Mouse (Mus musculus): Measurements from ENCODE around the gene Magi2.
"Not testable (repeated sequence)": the region's sequence is repeated elsewhere in the genome, so short reads cannot be mapped to it uniquely, and the experiment has no call there.

The Magi2 gene

DNA sequence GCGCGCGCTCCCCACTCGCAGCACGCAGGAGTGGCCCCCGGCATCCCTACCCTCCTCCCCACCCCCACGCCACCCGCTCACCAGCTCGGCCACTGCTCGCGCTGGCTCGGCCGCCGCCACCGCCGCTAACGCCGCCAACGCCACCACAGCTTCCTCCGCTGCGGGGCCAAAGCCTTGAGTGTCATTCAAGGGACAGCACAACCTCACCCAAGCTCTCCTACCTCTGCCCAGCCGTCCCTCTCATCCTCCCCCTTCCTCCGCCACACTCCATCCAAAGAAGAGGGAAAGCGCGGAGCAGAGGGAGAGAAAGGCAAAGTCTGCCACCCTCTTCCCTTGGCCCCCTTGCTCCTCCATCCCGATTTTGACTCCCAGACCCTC, at the start of gene Magi2:
Magi2 (plus strand) TSS at position 171 of the 378 bp plus-strand sequence.
- no peak for DNase-seq (ENCODE audit: low read depth, low spot score)

DNA sequence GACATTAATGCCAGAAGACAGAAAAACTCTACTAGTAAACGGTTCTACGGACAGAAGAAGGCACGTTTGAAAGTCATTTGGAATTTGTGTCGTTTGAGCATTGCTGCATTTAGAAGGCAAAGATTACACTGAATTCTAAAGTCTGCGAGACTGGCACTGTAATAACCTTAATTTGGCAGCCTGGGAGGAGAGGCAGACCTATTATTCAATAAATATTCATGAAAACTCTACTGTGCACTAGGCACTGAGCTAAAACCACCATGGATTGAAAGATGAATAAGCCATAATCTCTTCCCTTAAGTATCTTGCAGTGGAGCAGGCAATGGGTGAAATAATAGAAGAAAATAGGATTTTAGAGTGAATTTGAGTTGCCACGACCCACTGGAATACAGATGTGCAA, 48.2 kb upstream of the Magi2 start:
- no peak for DNase-seq (ENCODE audit: low read depth, low spot score)

DNA sequence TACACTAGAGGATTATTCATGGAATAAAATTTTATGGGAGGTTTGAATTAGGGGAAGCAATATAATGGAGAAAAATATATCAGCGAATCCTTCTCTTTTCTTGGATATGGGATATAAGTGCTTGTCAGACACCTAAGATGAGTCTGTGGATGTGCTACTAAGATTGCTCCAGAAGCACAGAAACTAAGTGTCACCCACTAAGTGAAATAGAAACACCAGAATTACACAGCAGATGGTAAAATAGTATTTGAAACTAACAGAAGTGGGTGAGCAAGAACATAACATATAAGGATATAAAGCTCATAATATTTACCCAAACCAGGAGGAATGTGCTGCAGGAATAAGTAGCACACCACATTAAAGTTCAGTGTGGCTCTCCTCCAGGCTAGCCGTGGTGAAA, 40.7 kb upstream of the Magi2 start:
- DNase-seq (ENCODE audit: low read depth, low spot score), result no peak

DNA sequence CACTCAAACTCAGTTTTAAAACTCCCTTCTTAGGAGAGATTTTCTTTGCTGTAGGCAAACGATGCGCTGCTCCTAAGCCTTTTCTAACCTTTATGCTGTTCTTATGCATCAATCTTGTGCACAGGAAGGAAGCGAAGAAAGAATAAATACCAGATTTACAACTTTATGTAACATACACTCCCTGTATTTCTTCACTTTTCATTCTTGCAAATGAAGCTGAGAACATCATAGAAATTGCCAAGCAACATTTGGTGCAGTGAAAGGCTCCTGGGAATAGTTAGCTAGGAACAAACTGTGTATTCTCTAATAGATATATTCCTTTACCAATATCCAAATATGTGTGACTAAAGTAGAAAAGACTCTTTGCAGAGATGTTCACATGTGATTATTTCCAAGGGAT, 15.2 kb upstream of the Magi2 start:
- no peak for DNase-seq (ENCODE audit: low read depth, low spot score)

DNA sequence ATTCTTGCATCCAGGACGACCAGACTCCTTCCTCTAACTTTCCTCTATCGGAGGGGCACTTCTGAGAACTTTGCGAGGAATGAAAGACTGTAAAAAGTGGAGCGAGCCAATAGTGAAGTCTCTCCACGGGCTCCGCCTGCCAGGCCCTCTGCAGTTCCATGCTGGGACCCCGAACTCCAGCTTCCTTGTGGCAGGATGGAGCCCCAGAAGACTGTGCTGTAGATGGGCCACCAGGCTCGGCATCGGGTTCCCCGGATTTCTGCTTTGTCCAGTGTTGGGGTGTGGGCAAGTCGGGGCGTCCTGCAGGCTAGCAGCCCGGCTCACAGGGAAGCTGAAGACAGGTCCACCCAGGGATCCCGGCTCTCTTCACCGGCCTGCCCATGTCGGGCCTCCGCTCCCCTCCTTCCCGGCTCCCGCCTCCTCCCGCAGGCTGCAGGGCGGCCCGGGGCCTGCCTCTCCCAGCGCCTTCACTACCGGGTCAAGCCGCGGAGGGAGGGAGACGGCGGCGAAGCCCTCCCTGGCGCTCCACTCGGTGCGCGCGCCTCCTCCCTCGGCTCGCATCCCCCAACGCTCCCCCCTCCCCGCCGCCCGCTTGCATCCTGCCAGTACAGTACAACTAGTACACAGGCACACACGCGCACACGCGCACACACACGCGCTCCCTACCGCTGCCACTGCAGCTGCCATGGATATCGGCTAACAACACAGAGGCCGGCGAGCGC, 531 bp upstream of the Magi2 start:
- DNase-seq (ENCODE audit: low read depth, low spot score), result no peak

DNA sequence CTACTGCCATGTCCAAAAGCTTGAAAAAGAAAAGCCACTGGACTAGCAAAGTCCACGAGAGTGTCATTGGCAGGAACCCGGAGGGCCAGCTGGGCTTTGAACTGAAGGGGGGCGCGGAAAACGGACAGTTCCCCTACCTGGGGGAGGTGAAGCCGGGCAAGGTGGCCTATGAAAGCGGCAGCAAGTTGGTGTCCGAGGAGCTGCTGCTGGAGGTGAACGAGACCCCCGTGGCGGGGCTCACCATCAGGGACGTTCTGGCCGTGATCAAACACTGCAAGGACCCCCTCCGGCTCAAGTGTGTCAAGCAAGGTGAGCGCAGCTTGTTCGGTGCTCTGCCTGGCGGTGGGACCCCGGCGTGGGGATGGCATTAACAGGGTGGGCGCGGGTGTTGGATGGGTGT, 445 bp downstream of the Magi2 start:
- no peak for DNase-seq (ENCODE audit: low read depth, low spot score)

DNA sequence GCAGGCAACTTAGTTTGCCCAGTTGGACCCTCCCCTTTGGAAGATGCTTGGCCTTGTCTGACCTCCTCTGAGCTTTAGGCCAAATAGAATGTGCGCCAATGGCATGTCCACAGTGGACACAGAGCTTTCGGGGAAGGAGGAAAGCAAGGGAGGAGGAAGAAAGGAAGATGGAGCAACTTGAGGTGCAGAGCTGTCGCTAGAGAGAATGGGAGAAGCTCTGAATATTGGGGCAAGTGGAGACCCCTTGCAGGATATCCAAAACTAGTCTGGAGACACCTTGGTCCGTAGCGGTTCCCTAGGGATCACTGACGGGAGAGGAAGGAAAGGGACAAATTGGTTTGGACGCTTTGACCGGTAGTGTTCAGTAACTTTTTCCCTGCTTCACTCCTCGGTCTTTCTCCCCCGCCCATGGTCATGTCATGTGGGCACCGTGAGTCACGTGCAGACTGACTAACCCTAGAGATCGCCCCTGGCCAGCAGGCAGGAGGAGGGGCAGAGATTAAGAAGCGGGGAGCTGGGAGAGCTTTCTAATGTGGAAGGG, 1.0 kb downstream of the Magi2 start:
- no peak for DNase-seq (ENCODE audit: low read depth, low spot score)

DNA sequence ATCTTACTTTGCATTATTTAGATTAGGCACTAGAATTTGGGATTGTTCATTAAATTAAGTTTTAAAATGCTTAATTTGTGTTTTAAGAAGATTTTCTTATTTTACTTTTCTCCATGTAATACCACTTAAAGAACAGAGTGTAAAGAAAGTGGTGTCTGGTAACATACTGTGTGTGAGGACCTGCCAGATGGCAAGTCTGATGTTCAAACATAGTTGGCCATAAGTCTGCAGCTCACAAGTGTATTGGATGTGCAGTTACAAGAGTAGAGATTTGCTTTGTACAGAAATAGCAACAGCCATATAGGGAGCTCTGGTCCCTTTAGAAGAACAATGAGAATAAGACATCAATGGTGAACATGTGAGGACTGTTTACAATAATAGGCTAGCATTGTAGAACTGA, 15.0 kb downstream of the Magi2 start:
- DNase-seq (ENCODE audit: low read depth, low spot score), result no peak

DNA sequence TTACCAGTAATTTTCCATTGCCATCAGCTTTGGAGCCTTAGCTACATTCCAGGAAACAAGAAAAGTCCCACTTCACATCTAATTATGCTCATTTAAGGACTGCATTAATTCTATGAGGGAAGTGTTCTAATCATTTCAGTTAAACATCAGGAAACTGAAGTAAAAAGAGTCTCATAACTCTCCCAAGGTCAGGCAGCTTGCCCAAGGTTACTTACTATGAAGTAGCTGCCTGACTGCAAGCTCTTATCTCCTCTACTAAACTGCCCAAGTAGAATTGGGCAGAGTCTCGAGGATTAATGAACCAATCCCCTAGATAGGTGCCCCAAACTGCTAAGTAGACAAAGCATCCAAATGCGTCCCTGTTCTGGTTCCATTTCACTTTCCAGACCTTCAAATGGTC, 19.6 kb downstream of the Magi2 start:
- no peak for DNase-seq (ENCODE audit: low read depth, low spot score)

DNA sequence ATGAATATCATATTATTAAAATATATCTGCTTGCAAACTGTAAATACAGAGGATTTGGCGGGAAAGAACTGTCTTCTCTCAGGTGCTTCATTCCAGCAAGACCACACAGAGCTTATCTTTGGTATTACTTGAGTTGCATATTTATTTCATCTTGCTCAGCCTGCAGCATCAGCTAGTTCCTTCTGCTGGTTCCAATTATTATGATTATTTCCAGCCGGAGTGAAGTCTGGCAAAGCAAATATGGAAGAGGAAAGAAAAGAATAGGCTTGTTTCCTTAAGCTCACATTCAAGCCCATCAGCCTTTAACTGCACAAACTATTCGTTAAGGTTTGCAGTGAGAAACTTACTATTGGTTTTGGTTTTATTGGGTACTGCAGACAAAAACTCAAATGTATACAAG, 20.4 kb downstream of the Magi2 start:
- DNase-seq (ENCODE audit: low read depth, low spot score), result no peak

DNA sequence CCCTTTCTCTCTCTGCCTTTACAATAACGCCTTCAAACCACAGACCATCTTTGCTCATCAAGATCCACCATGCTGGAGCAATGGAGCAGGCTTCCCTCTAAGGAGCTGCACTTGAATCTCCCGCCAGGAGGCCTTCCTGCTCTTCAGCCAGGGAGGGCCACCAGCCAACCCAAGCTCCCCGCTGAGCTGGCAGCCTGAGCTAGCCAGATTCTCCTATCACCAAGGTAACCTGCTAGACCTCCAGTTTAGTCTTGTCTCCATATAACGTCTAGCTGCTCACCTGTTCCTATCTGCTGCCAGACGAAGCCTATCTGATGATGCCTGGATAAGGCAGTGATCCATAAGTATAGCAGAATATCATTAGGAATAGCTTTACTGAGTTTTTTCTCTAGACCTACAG, 36.0 kb downstream of the Magi2 start:
- DNase-seq (ENCODE audit: low read depth, low spot score), result no peak

DNA sequence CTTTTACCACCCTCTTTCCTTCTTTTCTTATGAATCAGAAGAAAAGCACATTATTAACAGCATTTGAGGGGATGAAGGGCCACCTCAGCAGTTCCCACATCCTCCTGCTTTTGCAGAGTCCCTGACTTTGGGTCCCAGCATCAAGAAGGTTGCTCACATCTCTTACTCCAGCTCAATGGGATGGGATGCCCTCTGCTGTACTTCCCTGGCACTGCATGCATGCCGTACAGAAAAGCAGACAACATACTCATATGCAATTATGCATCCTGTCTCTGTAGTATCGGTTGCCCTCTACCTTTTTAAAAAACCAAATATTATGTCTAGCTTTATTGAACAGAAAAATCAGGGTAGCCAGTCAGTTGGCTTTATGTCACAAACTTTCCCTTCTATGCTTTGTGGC, 37.8 kb downstream of the Magi2 start:
- DNase-seq (ENCODE audit: low read depth, low spot score), result no peak

DNA sequence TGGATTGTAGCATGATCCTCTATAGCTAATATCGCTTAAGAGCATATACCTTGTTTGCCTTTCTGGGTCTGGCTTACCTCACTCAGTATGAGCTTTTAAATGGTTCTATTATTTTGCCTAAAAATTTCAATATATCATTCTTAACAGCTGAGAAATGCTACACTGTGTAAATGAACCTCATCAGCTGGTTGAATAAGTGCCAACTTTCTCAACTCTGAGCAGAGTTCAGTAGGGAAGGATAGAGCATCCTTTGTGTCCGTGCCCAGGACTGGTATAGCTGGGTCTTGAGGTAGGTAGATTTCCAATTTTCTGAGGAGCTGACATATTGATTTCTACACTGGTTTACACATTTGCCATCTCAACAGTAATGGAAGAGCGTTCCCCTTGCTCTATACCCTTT, 65.7 kb downstream of the Magi2 start:
- no peak for DNase-seq (ENCODE audit: low read depth, low spot score)

DNA sequence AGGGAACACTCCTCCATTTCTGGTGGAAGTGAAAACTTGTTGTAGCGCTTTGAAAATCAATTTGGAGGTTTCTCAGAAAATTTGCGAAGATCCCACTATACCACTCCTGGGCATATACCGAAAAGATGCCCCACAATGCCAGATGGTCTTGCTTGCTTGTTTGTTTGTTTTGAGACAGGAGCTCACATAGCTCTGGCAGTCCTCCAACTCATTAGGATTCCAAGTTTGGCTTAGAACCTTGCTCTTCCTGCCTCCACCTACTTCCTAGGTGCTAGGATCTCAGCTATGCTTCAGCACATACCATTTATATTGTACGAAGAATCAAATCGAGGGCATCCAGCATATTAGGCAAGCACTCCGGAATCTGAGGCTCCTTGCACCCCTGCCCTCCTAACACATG, 79.8 kb downstream of the Magi2 start:
- no peak for DNase-seq (ENCODE audit: low read depth, low spot score)

DNA sequence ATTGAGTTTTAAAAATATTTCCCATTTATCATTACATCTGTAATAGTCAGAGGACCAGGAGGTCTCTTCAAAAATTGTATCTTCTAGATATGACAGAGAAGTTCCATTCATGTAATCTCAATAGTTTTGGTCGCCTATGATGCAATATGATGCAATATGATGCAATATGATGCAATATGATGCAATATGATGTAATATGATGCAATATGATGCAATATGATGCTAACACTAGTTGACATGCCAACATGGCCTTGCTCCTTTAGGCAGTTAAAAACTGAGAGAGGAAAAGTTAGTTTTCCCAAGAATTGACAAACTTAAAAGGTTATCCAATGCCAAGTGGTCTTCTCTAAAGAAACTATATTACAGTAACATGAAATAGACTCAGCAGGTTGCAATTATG, 83.0 kb downstream of the Magi2 start:
- DNase-seq (ENCODE audit: low read depth, low spot score), result no peak

DNA sequence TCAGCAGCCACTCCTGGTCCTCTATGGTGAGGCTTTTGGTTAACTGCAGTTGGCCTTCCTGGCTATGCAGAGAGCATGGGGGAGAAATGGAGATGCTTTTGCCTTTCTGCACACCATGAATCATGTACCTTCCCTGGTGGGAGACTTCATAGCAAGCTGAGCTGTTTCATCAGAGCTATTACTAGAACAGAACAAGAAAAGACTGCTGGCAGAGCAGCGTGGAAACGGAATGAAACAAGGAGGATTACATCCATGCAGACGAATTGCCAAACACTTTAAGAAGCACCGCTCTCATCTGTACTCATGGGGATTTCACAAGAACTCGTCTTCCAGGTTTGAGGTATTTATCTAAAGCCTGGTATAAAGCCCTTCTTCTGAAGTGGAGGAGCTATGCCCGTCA, 95.7 kb downstream of the Magi2 start:
- no peak for DNase-seq (ENCODE audit: low read depth, low spot score)

DNA sequence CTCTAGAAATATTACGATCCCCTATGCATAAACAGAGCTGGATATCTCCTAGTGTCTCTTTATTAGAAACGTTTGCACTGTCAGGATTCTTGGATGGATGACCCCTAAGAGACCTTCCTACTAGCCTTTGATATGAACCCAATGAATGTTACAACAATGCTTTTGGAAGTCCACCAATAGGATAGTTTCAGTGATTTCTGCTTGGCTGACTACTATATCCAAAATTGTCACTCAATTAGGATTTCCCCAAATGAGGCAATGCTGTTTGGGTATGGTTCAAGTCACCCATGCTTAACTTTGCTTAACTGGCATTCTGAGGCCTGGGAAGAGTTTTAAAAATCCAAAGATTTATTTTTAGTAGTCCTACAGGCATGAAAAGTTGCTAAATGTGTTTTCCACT, 110.7 kb downstream of the Magi2 start:
- DNase-seq (ENCODE audit: low read depth, low spot score), result no peak

DNA sequence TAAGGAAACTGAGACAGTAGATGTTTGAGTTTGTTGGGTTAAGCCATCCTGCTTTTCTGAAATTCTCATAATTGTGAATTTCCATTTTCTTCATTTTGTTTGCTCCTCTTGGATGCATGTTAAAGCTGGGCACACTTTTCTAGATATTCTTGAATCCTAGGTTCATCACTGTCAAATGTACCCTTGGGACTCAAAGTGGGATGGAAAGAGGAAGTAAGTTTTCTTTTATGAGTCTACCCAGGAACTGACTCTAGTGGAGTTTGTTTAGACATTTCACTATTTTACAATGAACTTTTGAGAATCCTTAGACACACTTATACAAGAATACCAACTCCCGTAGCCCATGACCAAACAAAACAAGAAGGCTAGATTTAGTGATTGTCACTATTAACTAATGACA, 141.3 kb downstream of the Magi2 start:
- DNase-seq (ENCODE audit: low read depth, low spot score), result no peak

DNA sequence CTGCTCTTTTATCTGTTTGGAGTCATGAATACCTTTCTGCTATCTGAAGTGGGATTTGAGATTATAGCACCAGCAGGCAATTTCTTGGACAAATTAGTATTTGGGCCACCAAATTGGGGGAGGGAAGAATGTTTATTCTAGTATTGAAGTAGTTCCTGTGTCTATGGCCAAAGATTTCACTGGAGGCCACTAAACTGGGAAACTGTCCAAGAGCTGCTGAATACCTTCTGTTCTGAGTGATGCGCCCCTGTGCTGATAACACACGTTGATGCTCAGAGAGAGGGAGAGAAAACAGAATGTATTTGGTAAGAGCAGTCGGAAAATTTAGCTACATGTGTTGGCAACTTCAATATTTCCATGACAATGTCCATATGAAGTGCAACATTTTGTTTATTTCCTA, 169.0 kb downstream of the Magi2 start:
- DNase-seq (ENCODE audit: low read depth, low spot score), result no peak

DNA sequence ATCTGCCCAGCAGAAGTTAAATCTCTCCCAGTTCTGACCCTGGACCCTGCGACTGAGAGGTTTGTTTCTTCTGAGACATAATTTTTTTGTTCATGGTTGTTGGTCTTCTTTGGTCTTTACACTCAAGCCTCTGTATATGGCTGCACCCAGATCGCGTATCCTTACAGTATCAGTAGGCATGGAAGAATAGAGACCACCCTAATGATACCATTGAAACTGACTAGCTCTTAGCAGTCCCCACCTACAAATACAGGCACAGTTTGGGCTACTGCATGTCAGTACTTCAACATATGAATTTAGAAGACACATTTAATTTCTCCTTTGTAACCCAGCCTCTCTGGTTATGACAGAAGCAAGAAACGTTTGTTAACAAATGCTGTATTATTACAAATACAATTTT, 173.5 kb downstream of the Magi2 start:
- DNase-seq (ENCODE audit: low read depth, low spot score), result no peak

DNA sequence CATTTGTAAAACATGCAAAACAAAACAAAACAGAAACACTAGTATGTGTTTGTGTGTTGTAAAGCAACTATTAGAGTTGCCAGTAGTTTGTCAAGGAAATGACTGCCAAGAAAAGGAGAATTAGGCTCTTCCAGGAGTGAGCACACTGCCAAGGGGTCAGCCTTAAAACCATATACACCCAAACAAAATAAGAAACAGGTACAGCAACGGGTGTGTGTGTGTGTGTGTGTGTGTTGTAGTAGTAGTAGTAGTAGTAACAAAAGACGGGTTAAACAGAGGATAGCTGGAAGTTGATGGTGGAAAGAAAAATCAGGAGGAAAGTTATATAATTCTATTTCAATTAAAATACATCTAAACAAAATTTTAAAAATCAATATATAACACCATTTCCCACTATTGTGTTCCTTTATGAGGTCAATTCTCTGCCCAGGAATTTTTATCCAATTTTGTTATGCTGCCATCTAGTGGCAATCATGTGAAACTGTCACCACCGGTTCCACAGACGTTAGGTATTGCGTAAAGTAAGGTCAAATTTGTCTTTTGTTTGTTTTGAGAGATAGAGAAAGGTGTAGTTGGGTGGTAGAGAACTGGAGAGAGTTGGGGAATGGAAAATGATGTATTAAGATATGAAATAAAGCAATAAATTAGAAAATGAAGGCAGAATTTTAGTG, 174.0 kb downstream of the Magi2 start:
- DNase-seq (ENCODE audit: low read depth, low spot score), result no peak

DNA sequence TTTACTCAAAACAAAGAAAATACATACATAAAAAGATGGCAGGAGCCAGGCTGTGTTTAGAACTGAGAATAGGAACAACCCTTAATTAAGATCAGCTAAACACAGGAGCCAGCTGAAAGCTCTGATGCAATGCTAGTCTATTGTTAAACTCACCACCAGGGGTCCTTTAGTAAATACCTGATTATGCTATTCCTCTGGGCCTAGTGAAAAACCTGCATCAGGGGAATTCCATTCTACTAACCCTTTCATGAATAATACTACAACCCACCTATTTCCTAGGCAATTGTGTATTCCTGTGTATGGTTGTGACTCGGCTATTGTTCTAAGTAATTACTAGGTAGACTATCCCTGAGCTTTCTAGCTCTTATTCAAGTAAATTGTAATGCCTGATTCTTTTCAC, 177.4 kb downstream of the Magi2 start:
- not testable (repeated sequence) for DNase-seq (ENCODE audit: low read depth, low spot score)

DNA sequence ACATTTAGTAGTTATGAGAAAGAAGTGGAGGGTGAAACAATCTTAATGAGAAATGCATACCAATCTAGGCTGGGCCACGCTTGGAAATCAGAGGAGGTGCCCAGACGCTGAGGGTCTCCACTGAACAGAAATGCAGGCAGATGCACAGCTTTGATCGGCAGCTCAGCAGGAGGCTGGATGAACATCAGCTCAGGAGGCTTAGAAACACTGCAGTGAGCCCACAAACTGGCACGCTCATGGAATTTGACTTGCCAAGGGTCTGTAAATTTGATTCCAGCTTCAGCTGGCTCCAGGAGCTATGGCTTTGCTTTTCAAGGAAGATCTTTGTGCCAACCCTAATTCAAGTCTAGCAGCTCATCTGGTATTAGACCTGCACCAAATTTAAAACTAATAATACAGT, 187.7 kb downstream of the Magi2 start:
- no peak for DNase-seq (ENCODE audit: low read depth, low spot score)

Measured in c-Kit-negative CD71-positive TER-119-positive erythroid progenitor cells, embryonic 14.5 days (primary cell).